Mouse (Mus musculus) skeletal muscle tissue, adult 2 months (tissue): Measurements from ENCODE around the gene Nlrp9b.
"Not testable (repeated sequence)": the region's sequence is repeated elsewhere in the genome, so short reads cannot be mapped to it uniquely, and the experiment has no call there.

Source experiments
- DNase-seq: peaks from one replicate; pipeline ENCODE4 v3.0.0-alpha.2; 2012; ENCODE audit warnings: low read depth, low spot score

Nlrp9b gene

GRCm38 (mm10) chr7:19991165-19991564, at the start of gene Nlrp9b:
Gene Nlrp9b, plus strand, starts transcription at chr7:19991465.
- DNase-seq: not testable (repeated sequence)

DNA sequence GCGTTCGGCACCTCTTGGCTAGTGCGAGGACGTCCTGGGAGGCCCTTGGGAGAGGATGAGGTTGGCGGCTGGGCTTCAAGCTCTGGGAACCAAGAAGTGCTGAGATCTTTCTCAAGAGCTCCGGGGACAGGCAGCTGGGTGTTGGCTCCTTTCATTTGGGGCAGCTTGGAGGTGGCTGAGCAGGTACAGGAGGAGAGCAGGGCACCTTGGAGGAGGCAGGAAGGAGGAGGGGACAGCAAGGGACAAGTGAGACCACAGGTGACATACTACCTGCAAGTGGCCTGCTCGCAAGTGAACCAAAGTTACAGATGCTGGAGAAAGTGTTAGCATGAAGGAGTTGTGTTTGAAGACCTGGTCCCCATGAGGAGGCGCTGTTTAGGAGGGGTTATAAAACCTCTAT, 46.6 kb upstream of the Nlrp9b start:
- no peak for DNase-seq

- DNase-seq: no peak
Observed at GRCm38 (mm10) chr7:19945201-19945600, 46.1 kb upstream of the Nlrp9b start.

DNA sequence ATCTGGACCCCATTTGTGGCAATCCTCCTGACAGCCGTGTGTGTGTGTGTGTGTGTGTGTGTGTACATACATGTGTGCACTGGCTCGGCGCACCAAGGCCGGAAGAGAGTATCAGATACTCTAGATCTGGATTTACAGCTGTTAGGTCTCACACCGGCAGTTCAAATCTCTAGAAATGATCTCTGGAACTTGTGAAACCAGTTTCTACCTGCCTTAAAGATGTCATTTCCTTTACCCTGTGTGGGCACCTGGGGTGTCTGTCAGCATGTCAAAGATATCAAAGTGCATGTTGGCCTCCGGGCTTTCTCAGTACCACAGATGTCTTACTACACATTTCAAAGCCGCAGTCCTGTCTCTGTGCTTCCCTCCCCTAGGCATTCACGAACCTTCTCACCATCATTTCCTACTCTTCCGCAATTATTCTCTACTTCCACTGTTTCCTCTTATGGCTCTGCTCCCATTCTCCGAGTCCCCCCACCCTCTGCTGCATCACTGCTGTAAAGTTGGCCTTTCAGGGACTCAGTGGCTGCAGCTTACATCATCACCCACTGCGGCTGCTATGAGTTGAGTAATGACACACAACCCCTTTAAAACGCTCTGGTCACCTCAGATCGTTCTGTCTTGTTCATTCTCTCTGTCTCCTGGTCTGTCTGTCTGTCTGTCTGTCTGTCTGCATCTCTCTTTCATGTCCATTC, 45.3 kb upstream of the Nlrp9b start:
- DNase-seq: no peak

GRCm38 (mm10) chr7:19948956-19949355, 42.3 kb upstream of the Nlrp9b start:
- DNase-seq: no peak

GRCm38 (mm10) chr7:19949996-19950395, 41.3 kb upstream of the Nlrp9b start:
- no peak for DNase-seq

DNA sequence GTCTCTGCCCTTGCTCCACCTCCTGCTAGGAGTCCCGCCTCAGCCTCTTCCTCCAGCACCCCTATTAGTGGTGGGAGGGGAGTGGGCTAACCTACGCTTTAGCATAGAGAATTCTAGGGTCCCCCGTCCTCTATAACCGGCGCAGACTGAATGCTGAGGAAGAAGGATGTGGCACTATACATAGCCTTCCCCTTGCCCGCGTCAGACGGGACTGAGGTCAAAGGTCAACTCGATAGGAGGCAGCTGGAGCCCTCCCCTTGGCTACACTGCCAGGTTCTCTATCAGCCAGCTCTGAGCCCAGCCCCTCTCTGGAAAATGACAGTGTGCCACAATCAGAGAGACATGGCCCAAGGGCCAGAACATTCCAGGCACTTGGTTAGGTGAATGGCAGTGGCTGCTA, 40.7 kb upstream of the Nlrp9b start, which contains the start of gene Igsf23:
Gene Igsf23, minus strand, starts transcription at position 168 of the 400 bp plus-strand sequence.
- DNase-seq: no peak

GRCm38 (mm10) chr7:19952320-19952986, 38.8 kb upstream of the Nlrp9b start:
- DNase-seq: no peak

DNA sequence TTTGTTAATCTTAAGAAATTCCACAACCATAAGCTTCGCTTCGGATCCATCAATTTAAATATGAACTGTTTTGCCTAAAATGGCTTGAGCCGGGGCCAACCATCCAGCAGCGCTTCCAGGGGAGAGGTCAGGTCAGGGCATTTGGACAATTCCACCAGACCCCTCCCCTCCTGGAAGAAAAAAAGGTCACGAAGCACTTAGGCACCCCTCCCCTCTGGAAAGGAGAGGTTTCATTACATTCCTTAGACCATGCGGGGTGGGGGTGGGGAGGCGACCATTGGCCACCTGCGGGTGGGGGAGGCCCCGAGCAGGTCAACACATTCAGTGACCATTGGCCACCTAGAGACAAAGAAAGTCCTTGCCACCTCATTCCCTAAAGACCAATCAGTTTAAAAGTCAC, 38.2 kb upstream of the Nlrp9b start:
- no peak for DNase-seq

DNA sequence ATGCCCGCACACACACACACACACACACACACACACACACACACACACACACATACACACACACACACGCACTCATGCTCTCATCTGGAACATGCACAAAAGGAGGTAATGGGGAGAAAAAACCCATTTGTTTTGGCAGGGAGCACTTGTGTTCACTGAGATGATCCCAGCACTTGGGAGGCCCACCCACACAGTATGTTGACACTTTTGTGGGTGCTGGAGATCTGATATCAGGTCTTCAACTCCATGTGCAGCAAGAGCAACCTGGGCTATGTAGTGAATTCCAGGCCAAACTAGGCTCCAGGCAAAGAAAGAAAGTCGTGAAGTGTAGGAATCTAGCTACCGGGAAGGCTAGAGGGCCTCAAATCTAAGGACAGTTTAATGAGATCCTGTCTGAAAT, 35.4 kb upstream of the Nlrp9b start:
- no peak for DNase-seq

DNA sequence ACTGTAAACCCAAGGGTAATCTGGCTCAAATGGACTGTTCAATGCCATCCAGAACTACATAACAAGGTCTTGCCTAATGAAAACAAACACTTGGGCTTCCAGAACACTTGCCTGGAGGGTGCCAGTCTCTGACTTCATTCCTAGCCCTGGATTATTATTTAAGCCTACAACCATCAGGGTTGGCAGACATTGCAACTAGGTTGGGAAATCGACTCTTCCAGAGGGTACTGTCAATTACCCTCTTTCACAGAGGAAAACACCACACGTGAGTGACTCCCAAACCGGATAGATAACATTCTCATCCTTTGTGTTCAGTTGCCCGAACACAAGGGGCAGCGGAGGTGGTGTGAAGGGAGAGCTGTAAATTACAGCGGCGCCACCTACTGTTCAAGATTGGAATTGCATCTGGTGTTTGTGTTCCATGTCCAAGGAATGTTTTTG, 34.9 kb upstream of the Nlrp9b start:
- peak; percentile 77 for DNase-seq

DNA sequence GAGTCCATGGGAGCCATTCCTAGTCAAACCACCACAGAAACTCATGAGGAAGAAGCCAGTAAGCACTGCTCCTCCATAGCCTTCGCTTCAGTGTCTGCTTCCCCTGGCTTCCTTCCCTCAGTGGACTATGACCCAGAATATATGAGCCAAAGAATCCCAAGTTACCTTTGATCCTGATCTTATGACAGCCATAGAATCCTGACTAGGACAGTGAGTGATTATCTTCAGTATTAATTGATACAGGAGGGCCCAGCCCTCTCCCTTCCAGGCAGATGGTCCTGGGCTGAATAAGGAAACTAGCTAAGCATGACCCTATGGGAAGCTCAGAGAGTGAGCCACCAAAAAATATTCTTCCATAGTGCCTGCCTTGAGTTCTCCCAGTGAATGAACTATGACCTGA, 28.8 kb upstream of the Nlrp9b start:
- no peak for DNase-seq

DNA sequence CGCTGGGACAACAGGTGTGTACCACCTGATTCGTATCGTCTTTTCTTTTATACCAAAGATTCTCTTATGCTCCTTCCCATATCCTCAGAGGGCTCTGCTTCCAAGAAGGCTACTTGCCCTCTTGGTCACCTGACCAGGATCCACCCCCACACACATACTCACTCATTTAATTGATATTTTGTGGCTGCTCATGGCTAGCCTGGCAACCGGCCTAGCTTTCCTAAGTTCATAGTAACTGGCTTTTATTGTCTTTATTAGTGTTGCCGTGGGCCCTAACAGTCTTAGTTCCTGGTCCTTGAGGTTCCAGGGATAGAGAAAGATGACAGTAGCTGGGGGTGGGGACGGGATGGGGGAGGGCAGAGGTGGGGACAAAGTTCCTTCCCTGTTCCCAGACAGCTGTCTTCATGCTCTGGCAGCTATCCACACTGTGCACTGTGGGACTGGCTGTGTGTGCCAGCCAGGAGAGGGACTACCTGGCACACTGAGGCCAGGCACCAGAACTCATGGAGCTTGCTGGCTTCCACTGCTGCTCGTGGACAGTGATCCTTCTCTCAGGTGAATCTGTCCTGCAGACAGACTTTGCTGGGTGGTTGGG, 26.2 kb upstream of the Nlrp9b start, which contains the start of gene Ceacam20:
Gene Ceacam20, plus strand, starts transcription at position 428 of the 595 bp plus-strand sequence.
- no peak for DNase-seq

GRCm38 (mm10) chr7:19969106-19969505, 22.2 kb upstream of the Nlrp9b start:
- no peak for DNase-seq

GRCm38 (mm10) chr7:19969541-19970090, 21.6 kb upstream of the Nlrp9b start:
- no peak for DNase-seq

GRCm38 (mm10) chr7:19970196-19970595, 21.1 kb upstream of the Nlrp9b start:
- DNase-seq: no peak

- DNase-seq: no peak
Observed at GRCm38 (mm10) chr7:19971516-19971915, 19.7 kb upstream of the Nlrp9b start.

GRCm38 (mm10) chr7:19996721-19997120, 5.5 kb downstream of the Nlrp9b start:
- DNase-seq: not testable (repeated sequence)

- no peak for DNase-seq
Observed at GRCm38 (mm10) chr7:20009987-20010386, 18.7 kb downstream of the Nlrp9b start.

DNA sequence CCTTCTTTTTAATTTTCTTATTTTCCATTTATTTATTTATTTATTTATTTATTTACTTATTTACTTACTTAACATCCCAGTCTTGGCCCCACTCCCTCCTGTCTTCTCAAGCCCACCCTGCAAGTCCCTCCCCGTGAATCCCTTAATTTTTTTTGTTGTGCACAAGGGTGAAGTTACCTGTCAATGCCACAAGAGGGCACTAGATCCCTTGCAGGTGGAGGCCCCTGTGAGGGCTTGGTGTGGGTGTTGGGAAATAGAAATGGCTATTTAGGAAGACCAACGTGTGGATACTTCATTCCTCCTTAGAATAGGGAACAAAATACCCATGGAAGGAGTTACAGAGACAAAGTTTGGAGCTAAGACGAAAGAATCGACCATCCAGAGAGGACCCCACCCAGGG, 72.8 kb downstream of the Nlrp9b start:
- DNase-seq: not testable (repeated sequence)

- not testable (repeated sequence) for DNase-seq
Observed at GRCm38 (mm10) chr7:20078118-20078517, 86.9 kb downstream of the Nlrp9b start.

GRCm38 (mm10) chr7:20099380-20099779, 108.1 kb downstream of the Nlrp9b start, which contains the start of gene Vmn1r91:
Gene Vmn1r91, plus strand, starts transcription at chr7:20099680.
- DNase-seq: not testable (repeated sequence)
